Mouse (Mus musculus) cerebellum, postnatal 25 days (tissue): Measurements from ENCODE around the gene Srcin1.

Experiments
- DNase-seq, 2 experiments: peaks; one replicate each; pipeline ENCODE4 v3.0.0; 2021; ENCODE audit warnings: mixed read lengths in 2 of 2

Gene Srcin1

DNA sequence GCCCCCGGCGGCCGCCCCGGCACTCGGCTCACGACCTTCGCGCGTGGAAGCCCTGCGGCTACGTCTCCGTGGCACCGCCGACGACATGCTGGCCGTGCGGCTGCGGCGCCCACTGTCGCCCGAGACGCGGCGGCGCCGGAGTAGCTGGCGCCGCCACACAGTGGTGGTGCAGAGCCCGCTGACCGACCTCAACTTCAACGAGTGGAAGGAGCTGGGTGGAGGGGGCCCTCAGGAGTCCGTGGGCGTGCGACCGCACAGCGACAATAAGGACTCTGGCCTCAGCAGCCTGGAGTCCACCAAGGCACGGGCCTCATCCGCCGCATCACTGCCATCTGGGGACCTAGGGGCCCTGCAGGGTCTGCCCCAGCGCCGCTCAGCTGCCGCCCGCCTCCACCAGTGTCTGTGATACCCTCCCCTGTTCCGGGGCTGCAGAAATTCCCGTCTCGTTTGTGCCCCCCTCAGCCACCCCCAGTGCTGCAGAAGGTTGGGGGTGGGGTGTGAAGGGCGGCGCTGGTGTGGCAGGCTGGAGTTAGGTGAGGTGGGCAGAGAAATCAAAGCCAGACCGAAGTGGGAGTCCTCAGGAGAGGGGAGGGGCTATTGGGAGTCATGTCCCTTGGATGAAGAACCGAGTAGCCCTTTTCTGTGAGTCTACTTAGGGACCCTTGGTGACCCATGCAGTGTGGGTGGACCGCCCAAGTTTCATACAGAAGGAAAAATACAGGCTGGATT is 75.1 kb downstream of the Srcin1 start:
- DNase-seq, result peak; percentile 34 to 46

DNA sequence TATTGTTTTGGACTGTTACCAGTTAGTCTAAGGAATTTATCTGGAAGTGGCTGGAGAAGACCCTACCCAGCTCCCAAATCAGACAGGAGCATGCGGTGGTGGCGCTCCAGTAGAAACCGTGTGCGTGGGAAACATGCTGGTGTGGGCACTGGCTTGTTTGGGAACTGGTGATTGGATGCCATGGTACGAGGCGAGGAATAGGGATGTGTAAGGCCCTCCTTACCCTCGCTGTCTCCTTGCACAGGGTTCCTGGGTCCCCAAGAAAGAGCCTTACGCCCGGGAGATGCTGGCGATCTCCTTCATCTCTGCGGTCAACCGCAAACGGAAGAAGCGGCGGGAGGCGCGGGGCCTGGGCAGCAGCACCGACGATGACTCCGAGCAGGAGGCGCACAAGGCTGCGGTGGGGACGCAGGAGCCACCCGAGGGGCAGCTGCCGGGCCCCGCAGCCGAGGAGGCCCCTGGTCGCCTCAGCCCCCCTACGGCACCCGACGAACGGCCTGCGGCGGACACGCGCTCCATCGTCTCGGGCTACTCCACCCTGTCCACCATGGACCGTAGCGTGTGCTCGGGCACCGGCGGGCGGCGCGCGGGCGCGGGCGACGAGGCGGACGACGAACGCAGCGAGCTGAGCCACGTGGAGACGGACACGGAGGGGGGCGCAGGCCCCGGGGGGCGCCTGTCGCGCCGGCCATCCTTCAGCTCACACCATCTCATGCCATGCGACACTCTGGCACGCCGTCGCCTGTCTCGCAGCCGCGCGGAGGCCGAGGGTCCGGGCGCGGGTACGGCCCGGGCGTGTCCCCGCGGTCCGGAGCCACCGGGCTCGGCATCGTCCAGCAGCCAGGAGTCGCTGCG is 75.9 kb downstream of the Srcin1 start, which contains the start of gene 4933428G20Rik:
Gene 4933428G20Rik (minus strand): TSS at position 476 of the 855 bp plus-strand sequence.
- peak; percentile 40 to 47 for DNase-seq

GRCm38 (mm10) chr11:97497543-97497942 is 78.4 kb downstream of the Srcin1 start:
- DNase-seq, result no peak

- DNase-seq, result no peak
Observed at GRCm38 (mm10) chr11:97492836-97493235, 83.2 kb downstream of the Srcin1 start.

DNA sequence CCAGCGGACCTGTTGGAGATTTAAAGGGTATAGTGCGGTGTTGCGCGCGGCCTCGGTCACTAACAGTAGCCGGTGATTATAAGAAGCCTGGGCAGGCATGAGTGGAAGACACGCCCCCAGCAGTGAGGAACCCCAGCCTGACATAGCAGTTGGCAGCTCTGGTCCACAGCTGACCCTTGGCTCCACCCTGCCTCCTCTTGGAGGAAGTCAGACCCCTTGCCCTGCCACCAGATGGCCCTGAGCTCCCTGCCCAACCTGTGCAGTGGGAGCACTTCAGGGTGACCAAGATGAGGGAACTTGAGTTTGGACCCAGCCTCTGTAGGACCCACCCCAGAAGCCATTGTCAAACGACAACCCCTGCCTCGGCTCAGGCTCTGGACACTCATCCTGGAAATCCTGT is 84.3 kb downstream of the Srcin1 start:
- no peak for DNase-seq

GRCm38 (mm10) chr11:97489589-97490324 is 86.2 kb downstream of the Srcin1 start:
- DNase-seq, result peak; percentile 86 to 88

GRCm38 (mm10) chr11:97487656-97488055 is 88.3 kb downstream of the Srcin1 start:
- no peak for DNase-seq

GRCm38 (mm10) chr11:97485661-97486060 is 90.3 kb downstream of the Srcin1 start:
- DNase-seq, result no peak

DNA sequence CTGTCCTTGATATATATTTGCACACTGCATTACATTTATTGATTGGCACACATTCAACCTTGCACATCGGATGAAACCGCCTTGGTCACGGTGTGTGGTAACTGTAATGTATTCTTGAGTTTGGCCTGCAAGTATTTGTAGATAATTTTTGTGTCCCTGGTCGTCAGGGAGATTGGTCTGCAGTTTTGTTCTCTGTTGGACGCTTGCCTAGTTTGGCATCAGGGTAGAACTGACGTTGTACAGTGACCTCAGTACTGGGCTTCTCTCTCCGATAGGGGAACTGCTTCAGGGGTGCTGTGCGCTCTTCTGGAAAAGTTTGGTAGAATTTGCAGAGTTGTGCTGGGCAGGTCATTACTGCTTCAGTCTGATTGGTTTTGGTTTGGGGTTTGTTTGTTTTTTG is 96.2 kb downstream of the Srcin1 start:
- DNase-seq, result no peak

- DNase-seq, result no peak
Observed at GRCm38 (mm10) chr11:97479085-97479484, 96.9 kb downstream of the Srcin1 start.

- DNase-seq, result no peak
Observed at GRCm38 (mm10) chr11:97478345-97478744, 97.6 kb downstream of the Srcin1 start.

- peak; percentile 67 to 71 for DNase-seq
Observed at GRCm38 (mm10) chr11:97477431-97477830, 98.6 kb downstream of the Srcin1 start.

- DNase-seq, result peak; percentile 67 to 83
Observed at GRCm38 (mm10) chr11:97476334-97477095, 99.5 kb downstream of the Srcin1 start.

DNA sequence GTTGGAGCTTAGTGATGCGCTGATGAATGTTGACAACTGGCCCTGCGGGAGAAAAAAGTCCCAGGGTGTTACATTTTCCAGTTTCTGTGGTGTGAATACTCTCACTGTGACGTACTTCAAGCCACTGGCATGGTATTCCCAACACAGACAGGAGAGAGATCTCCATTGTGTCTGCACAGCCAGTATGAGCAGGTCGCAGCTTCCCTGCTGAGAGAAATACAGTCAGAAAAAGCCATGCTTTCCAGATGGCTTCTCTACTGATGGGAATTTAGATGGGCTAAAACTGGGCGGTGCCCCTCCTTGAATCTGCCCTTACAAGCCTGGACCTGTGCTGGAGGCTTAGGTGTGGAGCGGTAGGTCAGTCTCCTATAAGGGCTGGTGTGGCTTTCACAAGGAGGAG is 104.7 kb downstream of the Srcin1 start:
- DNase-seq, result no peak

DNA sequence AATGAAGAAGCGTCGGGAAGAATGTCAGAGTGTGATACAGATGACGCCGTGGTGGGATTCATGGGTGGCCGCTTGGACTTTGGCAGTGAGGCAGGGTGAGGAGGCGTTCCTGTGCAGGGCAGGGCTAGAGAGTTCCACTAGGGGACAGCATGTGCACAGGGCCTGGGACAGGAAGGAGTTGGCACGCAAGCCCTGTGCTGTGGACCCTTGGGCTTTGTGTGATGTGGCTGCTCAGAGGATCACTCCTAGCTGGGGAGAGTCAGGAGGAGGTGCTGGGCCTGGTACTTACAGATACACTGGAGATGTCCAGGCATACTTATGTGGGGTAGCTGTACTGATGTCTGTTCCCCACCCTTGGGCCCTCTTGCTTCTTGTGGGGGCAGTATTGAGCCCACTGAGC is 106.2 kb downstream of the Srcin1 start:
- no peak for DNase-seq

GRCm38 (mm10) chr11:97468639-97469287 is 107.2 kb downstream of the Srcin1 start:
- DNase-seq, result peak; percentile 90 to 96

DNA sequence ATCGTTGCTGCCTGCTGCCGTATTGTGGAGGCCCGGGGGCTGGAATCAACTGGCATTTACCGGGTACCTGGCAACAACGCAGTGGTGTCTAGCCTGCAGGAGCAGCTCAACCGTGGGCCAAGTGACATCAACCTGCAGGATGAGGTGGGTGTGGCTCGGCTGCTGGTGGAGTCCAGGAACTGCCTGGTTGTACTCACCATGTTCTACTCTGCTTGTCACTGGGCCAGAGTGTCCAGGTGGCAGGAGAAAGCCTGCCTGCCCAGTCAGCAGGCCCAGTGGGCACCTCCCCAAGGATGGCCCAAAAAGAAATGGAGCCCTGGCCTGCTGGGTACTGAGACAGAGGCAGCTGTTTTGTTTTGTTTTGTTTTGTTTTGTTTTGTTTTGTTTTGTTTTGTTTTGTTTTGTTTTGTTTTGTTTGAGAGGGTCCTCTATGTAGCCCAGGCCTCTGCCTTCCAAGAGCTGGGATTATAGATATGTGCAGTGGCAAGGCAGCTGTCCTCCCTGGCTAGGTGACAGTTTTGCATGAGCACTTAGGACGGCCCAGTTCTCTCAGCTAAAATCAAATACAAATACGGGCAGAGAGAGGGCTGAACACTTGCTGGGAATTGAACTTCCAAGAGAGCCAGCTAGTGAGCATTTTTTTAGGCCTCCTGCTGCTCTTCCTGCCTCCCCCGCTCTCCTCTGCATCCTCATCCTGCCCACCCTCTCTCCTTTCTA is 109.4 kb downstream of the Srcin1 start:
- peak; percentile 92 to 95 for DNase-seq

GRCm38 (mm10) chr11:97465957-97466356 is 110.0 kb downstream of the Srcin1 start:
- DNase-seq, result peak in 1 of 2 experiments; percentile 60

GRCm38 (mm10) chr11:97463991-97464390 is 112.0 kb downstream of the Srcin1 start:
- no peak for DNase-seq

DNA sequence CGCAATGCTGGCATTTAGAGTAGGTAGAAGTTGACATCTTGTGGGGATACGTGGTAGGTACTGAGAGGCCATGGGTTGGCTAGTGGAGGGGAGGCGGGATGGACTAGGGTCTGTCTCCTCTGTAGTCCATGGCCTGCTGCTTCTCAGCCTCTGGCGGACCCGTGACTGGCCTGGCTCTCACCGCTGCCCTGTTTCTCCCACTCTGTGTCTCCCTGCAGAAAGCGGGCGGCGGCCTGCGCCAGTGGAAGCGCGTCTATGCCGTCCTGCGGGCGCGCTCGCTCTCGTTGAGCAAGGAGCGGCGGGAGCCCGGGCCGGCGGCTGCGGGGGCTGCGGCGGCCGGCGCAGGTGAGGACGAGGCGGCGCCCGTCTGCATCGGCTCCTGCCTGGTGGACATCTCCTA is 112.8 kb downstream of the Srcin1 start:
- DNase-seq, result no peak

DNA sequence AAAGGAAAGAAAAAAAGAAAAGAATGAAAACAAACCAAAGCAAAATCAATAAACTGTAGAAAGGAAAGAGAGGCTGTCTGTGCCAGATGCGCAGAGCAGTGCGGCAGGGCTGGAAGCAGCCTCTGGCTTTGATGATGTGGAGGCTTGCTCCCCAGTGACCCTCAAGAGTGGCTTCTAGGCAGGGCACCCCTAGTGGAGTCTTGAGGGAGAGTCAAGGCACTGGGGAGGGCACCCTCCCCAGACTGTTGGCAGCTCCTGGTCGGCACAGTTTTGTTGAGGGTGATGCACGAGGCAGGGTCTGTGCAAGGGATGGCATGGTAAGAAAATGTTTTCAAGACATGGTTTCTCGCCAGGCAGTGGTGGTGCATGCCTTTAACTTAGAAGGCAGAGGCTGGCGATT is 113.4 kb downstream of the Srcin1 start:
- no peak for DNase-seq
